ENCODE assay signal across 15 mouse cellular contexts in the genomic region with DNA sequence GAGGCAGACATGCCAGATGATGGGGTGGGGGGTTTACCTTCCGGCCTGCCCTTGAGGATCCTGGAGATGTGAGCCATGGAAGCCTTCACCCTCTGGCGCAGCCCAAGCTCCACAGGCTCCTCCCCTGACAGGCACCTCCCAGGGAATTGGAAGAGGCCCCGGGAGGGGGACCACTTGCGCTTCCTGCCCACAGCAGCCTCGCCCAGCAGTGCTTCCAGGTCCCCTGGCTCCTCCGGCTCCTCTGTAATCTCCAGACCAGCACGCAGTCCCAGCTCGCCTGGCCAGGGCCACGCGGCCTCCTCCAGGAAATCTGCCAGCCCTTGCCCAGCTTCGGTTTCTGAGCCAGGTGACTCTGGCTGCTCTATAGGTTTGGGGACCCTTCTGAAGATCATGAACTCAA. TPM values are rescaled to one million over a fixed set of nuclear protein-coding genes. Genes with fewer than 3 reads are reported as not detected.
A peak's percentile ranks its signal among the peaks of the same experiment; 100 is the strongest.
DNase-seq lines count a peak whose midpoint lies in the region; ATAC-seq and TF ChIP-seq lines count a peak whose summit lies in the region.
"Had no signal": no experiment of that assay in that cellular context is flagged by ENCODE, and none has a peak within 500 bp of the region (broad histone marks: within the 10 kb centered on the region; RNA-seq: fewer than 3 reads in every experiment).

No protein-coding gene starts in this region.

- DNase-seq in gastrocnemius, adult 2 months = no peak
- DNase-seq in gastrocnemius, postnatal 14 days = no peak
- no peak for DNase-seq in stomach, postnatal 0 days (ENCODE audit: low spot score)
- DNase-seq in heart, postnatal 14 days = peak; percentile 77 to 79
- DNase-seq in thymus, postnatal 0 days (ENCODE audit: low spot score) = no peak
- no peak for DNase-seq in left cerebral cortex, adult 8-10 months (ENCODE audit: low spot score in 2 of 2)
- no peak for DNase-seq in thymus, postnatal 25 days
- DNase-seq: cerebellum, adult 8-10 months; retina, postnatal 1 day had no signal

- peaks cover 14% of the 10 kb centered on the region; the same call in 1 of the 2 replicates for H3K4me1 ChIP-seq in stomach, embryonic 16.5 days (ENCODE audit: control insufficient read depth, insufficient read depth, low read length)
- H3K4me1 ChIP-seq in stomach, postnatal 0 days (replicated peaks; ENCODE audit: control insufficient read depth, insufficient read depth) = no peaks in the 10 kb centered on the region

- H3K36me3 ChIP-seq in stomach, embryonic 16.5 days (ENCODE audit: control insufficient read depth, insufficient read depth, low read length) = no peaks in the 10 kb centered on the region
- no peaks in the 10 kb centered on the region for H3K36me3 ChIP-seq in stomach, postnatal 0 days (ENCODE audit: control insufficient read depth, insufficient read depth, low read length)
- H3K36me3 ChIP-seq: limb, embryonic 13.5 days; neural tube, embryonic 12.5 days had no signal

- peak overlapping the region; percentile 35 for H3K27ac ChIP-seq in gastrocnemius, adult 2 months
- H3K27ac ChIP-seq in stomach, embryonic 16.5 days (ENCODE audit: low read length) = no peak overlapping the region
- H3K27ac ChIP-seq in stomach, postnatal 0 days (replicated peaks) = no peak overlapping the region
- H3K27ac ChIP-seq: limb, embryonic 13.5 days; macrophage; neural tube, embryonic 12.5 days had no signal

- no peak for TF ChIP-seq CTCF in gastrocnemius, adult 2 months (IDR thresholded peaks at IDR 0.05)
- no peak for TF ChIP-seq CTCF in stomach, postnatal 0 days (IDR thresholded peaks at IDR 0.05; ENCODE audit: low read depth)

- no peak overlapping the region for H3K4me3 ChIP-seq in gastrocnemius, adult 2 months
- H3K4me3 ChIP-seq in stomach, embryonic 16.5 days (replicated peaks; ENCODE audit: low read length) = no peak overlapping the region
- no peak overlapping the region for H3K4me3 ChIP-seq in stomach, postnatal 0 days (ENCODE audit: low read depth, low read length)
- H3K4me3 ChIP-seq: erythroblast, embryonic 14.5 days; limb, embryonic 13.5 days; neural tube, embryonic 12.5 days had no signal

- intact Hi-C loops in gastrocnemius, adult 2 months (cut with DNase I) = no loop called here
- intact Hi-C loops in gastrocnemius, postnatal 14 days (cut with DNase I; ENCODE audit: low total_unique reads) = no loop called here
- intact Hi-C loops in heart, postnatal 14 days (cut with DNase I) = no loop called here

- H3K27me3 ChIP-seq in stomach, embryonic 16.5 days (ENCODE audit: control insufficient read depth, insufficient read depth, low read length) = 0 out of 2 replicates have a peak, but pooled peaks cover 8% of the 10 kb centered on the region
- H3K27me3 ChIP-seq in stomach, postnatal 0 days (ENCODE audit: control insufficient read depth, insufficient read depth, low read length) = no peaks in the 10 kb centered on the region

- H3K4me2 ChIP-seq in stomach, embryonic 16.5 days (ENCODE audit: low read depth, low read length) = no peak overlapping the region
- H3K4me2 ChIP-seq in stomach, postnatal 0 days (replicated peaks; ENCODE audit: low read depth) = no peak overlapping the region
- H3K4me2 ChIP-seq: limb, embryonic 13.5 days; neural tube, embryonic 12.5 days had no signal

- H3K9me3 ChIP-seq in stomach, embryonic 16.5 days (replicated peaks; ENCODE audit: control insufficient read depth, low read length) = no peaks in the 10 kb centered on the region
- no peaks in the 10 kb centered on the region for H3K9me3 ChIP-seq in stomach, postnatal 0 days (ENCODE audit: control insufficient read depth, low read length)
- H3K9me3 ChIP-seq: limb, embryonic 13.5 days; neural tube, embryonic 12.5 days had no signal

- H3K9ac ChIP-seq in stomach, embryonic 16.5 days (ENCODE audit: low read length) = peak overlapping the region; percentile 12; the same call in 1 of the 2 replicates
- H3K9ac ChIP-seq in stomach, postnatal 0 days (ENCODE audit: low read length) = no peak overlapping the region
- H3K9ac ChIP-seq: limb, embryonic 13.5 days; neural tube, embryonic 12.5 days had no signal

- no peak for TF ChIP-seq EP300 in stomach, postnatal 0 days (optimal IDR thresholded peaks at IDR 0.05)

- WGBS in stomach, embryonic 16.5 days = 38% methylated on average over 11 of the region's 11 CpGs
- 31% methylated on average over 11 of the region's 11 CpGs for WGBS in stomach, postnatal 0 days

- no peak for ATAC-seq in stomach, embryonic 16.5 days (ENCODE audit: insufficient read depth, low FRiP score)
- no peak for ATAC-seq in stomach, postnatal 0 days (ENCODE audit: low FRiP score, low TSS enrichment)
- ATAC-seq: midbrain, embryonic 16.5 days had no signal

RNA-seq across cellular contexts. Expression of a gene that starts 21.3 kb away (rescaled TPM):
- total RNA-seq in gastrocnemius, adult 2 months (2021) = 1 to 10 TPM; 7.2 to 7.9 TPM
- total RNA-seq in gastrocnemius, postnatal 14 days (2021) = 1 to 10 TPM; 9.3 to 9.6 TPM
- 20.5 and 20.8 TPM in 2 replicates for polyA plus RNA-seq in stomach, embryonic 16.5 days (2015; fragmentation: Nextera tagmentation; extraction: Ambion mirVana)
- 9.9 and 11.0 TPM in 2 replicates for polyA plus RNA-seq in stomach, postnatal 0 days (2015; fragmentation: Nextera tagmentation; extraction: Ambion mirVana)
- 10 to 100 TPM; 17.6 to 18.1 TPM for total RNA-seq in heart, postnatal 14 days (2021)
- polyA plus RNA-seq in thymus, postnatal 0 days (2015; fragmentation: Nextera tagmentation; extraction: Ambion mirVana) = 49.6 and 54.0 TPM in 2 replicates
- total RNA-seq in left cerebral cortex, adult 8-10 months (2022) = 10 to 100 TPM; 22.6 to 27.6 (median 26.7) TPM

RNA-seq across cellular contexts. Expression of a gene that starts 44.7 kb away (rescaled TPM):
- total RNA-seq in gastrocnemius, adult 2 months (2021) = 10 to 100 TPM; 10.5 to 11.3 TPM
- total RNA-seq in gastrocnemius, postnatal 14 days (2021) = 10 to 100 TPM; 15.1 to 16.8 TPM
- polyA plus RNA-seq in stomach, embryonic 16.5 days (2015; fragmentation: Nextera tagmentation; extraction: Ambion mirVana) = 28.1 and 33.0 TPM in 2 replicates
- polyA plus RNA-seq in stomach, postnatal 0 days (2015; fragmentation: Nextera tagmentation; extraction: Ambion mirVana) = 18.7 and 19.1 TPM in 2 replicates
- total RNA-seq in heart, postnatal 14 days (2021) = 10 to 100 TPM; 22.0 to 28.0 TPM
- 52.3 and 52.8 TPM in 2 replicates for polyA plus RNA-seq in thymus, postnatal 0 days (2015; fragmentation: Nextera tagmentation; extraction: Ambion mirVana)
- 10 to 100 TPM; 54.1 to 63.0 (median 57.1) TPM for total RNA-seq in left cerebral cortex, adult 8-10 months (2022)

RNA-seq across cellular contexts. Expression of a gene that starts 44.7 kb away (rescaled TPM):
- total RNA-seq in gastrocnemius, adult 2 months (2021) = under 1 TPM; 0.08 to 0.33 TPM
- under 1 TPM in 1 of 2 experiments, not detected in 1; 0.29 TPM for total RNA-seq in gastrocnemius, postnatal 14 days (2021)
- polyA plus RNA-seq in stomach, embryonic 16.5 days (2015; fragmentation: Nextera tagmentation; extraction: Ambion mirVana) = 0.17 and 0.27 TPM in 2 replicates
- polyA plus RNA-seq in stomach, postnatal 0 days (2015; fragmentation: Nextera tagmentation; extraction: Ambion mirVana) = 0.05 and 0.08 TPM in 2 replicates
- total RNA-seq in heart, postnatal 14 days (2021) = under 1 TPM; 0.10 to 0.19 TPM
- 0.29 and 0.44 TPM in 2 replicates for polyA plus RNA-seq in thymus, postnatal 0 days (2015; fragmentation: Nextera tagmentation; extraction: Ambion mirVana)
- total RNA-seq in left cerebral cortex, adult 8-10 months (2022) = 1 to 10 TPM; 3.7 to 5.0 (median 4.1) TPM

RNA-seq across cellular contexts. Expression of a gene that starts 50.4 kb away (rescaled TPM):
- not detected for total RNA-seq in gastrocnemius, adult 2 months (2021)
- total RNA-seq in gastrocnemius, postnatal 14 days (2021) = 1 to 10 TPM; 2.1 to 3.7 TPM
- polyA plus RNA-seq in stomach, embryonic 16.5 days (2015; fragmentation: Nextera tagmentation; extraction: Ambion mirVana) = 44.0 and 50.7 TPM in 2 replicates
- 7.5 and 8.9 TPM in 2 replicates for polyA plus RNA-seq in stomach, postnatal 0 days (2015; fragmentation: Nextera tagmentation; extraction: Ambion mirVana)
- total RNA-seq in heart, postnatal 14 days (2021) = 10 to 100 TPM in 1 of 2 experiments, 1 to 10 TPM in 1; 3.9 to 14.1 TPM
- 50.8 and 57.5 TPM in 2 replicates for polyA plus RNA-seq in thymus, postnatal 0 days (2015; fragmentation: Nextera tagmentation; extraction: Ambion mirVana)
- 100 to 1,000 TPM in 3 of 4 experiments, 10 to 100 TPM in 1; 96.1 to 129 (median 115) TPM for total RNA-seq in left cerebral cortex, adult 8-10 months (2022)
- polyA plus RNA-seq: macrophage had no signal

Comparison
In these comparisons a context has a peak if more than half of its experiments do, and no peak if none do; other contexts are left out.
1. DNase-seq: peak in heart, postnatal 14 days (2 of 2); none in gastrocnemius, adult 2 months (single experiment), gastrocnemius, postnatal 14 days (single experiment), stomach, postnatal 0 days (single experiment), thymus, postnatal 0 days (single experiment), left cerebral cortex, adult 8-10 months (0 of 2) and thymus, postnatal 25 days (single experiment).